Mouse (Mus musculus): ENCODE results near the gene Gm11549. TPM values are rescaled to one million over a fixed set of nuclear protein-coding genes. Genes with fewer than 3 reads are reported as not detected.

The Gm11549 gene
- polyA plus RNA-seq, 1 experiment from 2014 or later: 0.23 TPM

DNA sequence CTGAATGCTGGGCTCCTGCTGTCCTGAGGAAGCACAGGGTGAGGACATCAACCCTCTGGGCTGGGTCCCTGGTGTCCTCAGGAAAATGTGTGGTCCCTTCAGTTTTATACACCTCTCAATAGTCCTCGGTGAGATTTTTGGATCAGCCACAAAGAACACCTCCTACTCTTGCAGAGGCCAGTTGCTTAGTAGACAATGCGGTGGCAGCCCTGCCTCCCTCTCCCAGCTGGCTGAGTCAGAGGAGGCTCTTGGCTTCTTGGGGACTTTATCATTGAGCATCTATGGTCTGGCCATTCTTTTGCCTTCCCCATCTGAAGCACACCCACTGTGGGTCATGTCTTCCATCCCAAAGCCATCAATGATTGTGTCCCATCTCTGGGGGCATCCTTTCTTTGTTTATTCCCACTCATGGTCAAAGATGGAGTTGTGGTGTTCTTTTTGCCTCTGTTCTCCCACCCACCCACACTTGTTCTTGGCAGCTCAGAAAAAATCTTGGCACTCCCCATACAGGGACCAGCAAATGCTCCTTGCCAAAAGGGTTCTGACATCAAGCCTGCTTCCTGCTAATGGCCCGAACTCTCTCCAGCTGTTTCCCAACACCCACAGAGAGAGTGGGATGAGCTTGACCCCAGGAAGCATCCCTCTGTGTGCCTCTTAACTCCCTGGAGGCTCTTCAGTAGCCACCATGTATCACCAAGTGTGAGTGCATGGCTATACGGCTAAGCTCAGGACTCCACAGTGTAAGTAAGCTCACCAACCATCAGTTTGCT lies 16.3 kb upstream of the Gm11549 start:
- ATAC-seq (ENCODE audit: insufficient number of reproducible peaks, insufficient read depth, low FRiP score, low TSS enrichment, low read depth): no peak
- Histone ChIP-seq H3K36me3 (no peaks in the 10 kb centered on the region), H3K9me3 (no peaks in the 10 kb centered on the region), H3K27ac (no peak overlapping the region), H3K9ac (replicated peaks) (no peak overlapping the region), H3K4me3 (replicated peaks) (no peak overlapping the region), H3K4me1 (replicated peaks) (peaks cover 4% of the 10 kb centered on the region; the same call in 1 of the 2 replicates), H3K4me2 (no peak overlapping the region), H3K27me3 (peaks cover under 1% of the 10 kb centered on the region; the same call in 1 of the 2 replicates)
- 80% methylated on average over 4 of the region's 4 CpGs for WGBS

DNA sequence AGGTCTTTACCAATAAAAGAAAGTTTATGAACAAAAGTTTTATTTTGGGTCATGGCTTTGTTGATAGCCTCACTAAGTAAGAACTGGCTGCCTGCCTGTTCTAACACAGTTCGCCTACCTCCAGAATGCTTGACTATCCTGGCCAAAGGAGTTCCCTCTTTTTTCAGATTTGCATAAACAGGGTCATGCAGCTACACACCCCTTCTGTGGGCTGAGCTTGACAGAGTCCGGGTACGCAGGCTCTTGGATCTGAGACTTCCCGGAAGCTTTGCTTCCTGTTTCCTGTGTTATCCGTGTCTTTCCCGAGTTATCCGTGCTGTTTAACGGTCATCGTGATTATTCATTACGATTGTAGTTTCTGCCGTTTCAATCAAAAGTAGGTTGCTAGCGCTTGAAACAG lies 14.4 kb upstream of the Gm11549 start:
- Histone ChIP-seq H3K4me3 (replicated peaks) (no peak overlapping the region), H3K4me2 (no peak overlapping the region), H3K9me3 (no peaks in the 10 kb centered on the region), H3K36me3 (no peaks in the 10 kb centered on the region), H3K27ac (no peak overlapping the region), H3K27me3 (peaks cover 7% of the 10 kb centered on the region; the same call in 1 of the 2 replicates), H3K9ac (replicated peaks) (no peak overlapping the region), H3K4me1 (replicated peaks) (peaks cover 14% of the 10 kb centered on the region)
- no peak for ATAC-seq (ENCODE audit: insufficient number of reproducible peaks, insufficient read depth, low FRiP score, low TSS enrichment, low read depth)
- 88% methylated on average over 12 of the region's 12 CpGs for WGBS

DNA sequence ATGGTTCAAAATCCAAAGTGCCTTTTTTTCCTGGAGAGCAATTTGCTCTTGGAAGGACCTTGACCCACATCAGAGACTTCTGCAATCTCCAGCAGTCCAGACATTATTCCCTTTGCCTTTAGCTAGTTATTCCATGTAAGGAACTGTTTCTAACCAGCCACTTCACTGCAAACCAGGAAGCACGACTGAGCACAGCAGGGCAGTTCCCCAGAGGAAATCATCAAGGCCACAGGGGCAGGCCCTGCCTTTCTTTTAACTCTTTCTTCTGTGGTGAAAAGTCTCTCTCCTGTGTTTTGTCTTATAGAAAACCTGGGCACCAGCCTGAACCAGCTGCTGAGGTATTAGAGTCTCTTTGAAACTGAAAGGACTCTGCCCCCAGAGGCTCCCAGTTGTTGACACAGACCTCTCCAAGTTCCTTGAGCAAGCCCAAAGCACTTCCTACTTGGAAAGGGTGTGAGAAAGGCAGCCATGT lies 11.6 kb upstream of the Gm11549 start:
- no peaks in the 10 kb centered on the region for H3K36me3 ChIP-seq
- WGBS: 3% methylated on average over 1 of the region's 1 CpGs
- no peak overlapping the region for H3K9ac ChIP-seq (replicated peaks)
- 0 out of 2 replicates have a peak overlapping the region, but pooled peaks have one; percentile 63 for H3K4me2 ChIP-seq
- H3K27ac ChIP-seq: 0 out of 2 replicates have a peak overlapping the region, but pooled peaks have one; percentile 0
- no peaks in the 10 kb centered on the region for H3K9me3 ChIP-seq
- no peak for ATAC-seq (ENCODE audit: insufficient number of reproducible peaks, insufficient read depth, low FRiP score, low TSS enrichment, low read depth)
- H3K27me3 ChIP-seq: peaks cover 11% of the 10 kb centered on the region; the same call in 1 of the 2 replicates
- H3K4me1 ChIP-seq (replicated peaks): peaks cover 14% of the 10 kb centered on the region
- H3K4me3 ChIP-seq (replicated peaks): no peak overlapping the region

DNA sequence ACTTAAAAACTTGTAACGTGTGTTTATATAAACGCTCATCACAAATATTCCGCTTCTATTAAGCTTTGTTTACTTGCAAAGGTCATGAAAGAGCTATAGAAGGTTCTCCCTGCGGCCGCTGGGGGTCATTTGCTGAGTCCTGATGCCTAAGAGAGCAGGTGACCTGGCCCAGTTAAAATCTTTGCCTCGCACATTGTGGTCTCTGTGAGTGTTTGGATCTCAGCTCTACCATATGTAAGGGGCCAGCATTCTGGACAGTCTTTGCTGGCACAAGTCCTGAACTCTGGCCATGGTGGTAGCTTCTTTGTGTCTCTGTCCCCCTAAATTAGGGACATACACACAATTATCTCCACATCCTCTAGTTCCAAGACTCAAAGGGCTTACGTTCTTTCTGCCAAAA lies 11.1 kb upstream of the Gm11549 start:
- Histone ChIP-seq H3K4me1 (replicated peaks) (peaks cover 14% of the 10 kb centered on the region), H3K4me2 (peak overlapping the region; percentile 63), H3K27me3 (peaks cover 11% of the 10 kb centered on the region; the same call in 1 of the 2 replicates), H3K9ac (replicated peaks) (no peak overlapping the region), H3K36me3 (no peaks in the 10 kb centered on the region), H3K27ac (0 out of 2 replicates have a peak overlapping the region, but pooled peaks have one; percentile 0), H3K9me3 (no peaks in the 10 kb centered on the region), H3K4me3 (replicated peaks) (no peak overlapping the region)
- 29% methylated on average over 7 of the region's 7 CpGs for WGBS
- ATAC-seq (ENCODE audit: insufficient number of reproducible peaks, insufficient read depth, low FRiP score, low TSS enrichment, low read depth): no peak

DNA sequence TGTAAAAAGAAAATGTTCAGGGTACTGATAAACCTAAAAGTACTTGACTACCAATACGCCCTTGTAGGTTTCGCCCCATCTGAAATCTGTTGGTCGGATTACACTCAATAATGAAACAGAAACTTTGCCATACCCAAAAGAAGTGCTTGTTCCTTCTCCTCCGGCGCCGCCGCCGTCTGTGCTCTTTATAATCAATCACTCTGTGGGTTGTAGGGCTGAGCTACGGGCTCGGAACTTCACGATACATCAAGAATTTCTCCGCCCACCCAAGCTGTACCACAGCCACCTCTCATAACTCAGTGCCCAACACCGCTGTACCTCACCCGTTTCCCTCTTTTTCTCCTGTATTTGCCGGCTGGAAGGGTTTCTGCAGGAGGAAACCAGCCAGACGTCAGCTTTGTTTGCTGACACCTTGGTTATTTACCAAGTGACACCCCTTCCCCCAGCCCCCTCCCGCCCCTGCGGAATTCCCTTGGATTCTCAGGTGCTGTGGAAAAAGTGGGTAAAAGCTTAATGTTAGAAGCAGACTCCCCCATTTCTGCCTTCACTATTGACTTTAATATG lies 10.4 kb upstream of the Gm11549 start:
- peaks cover 11% of the 10 kb centered on the region; the same call in 1 of the 2 replicates for H3K27me3 ChIP-seq
- H3K4me3 ChIP-seq (replicated peaks): peak overlapping the region; percentile 37
- H3K9me3 ChIP-seq: no peaks in the 10 kb centered on the region
- WGBS: 8% methylated on average over 18 of the region's 18 CpGs
- peak overlapping the region; percentile 42 for H3K9ac ChIP-seq (replicated peaks)
- 0 out of 2 replicates have a peak, but pooled peaks have one; percentile 20 for ATAC-seq (ENCODE audit: insufficient number of reproducible peaks, insufficient read depth, low FRiP score, low TSS enrichment, low read depth)
- H3K4me2 ChIP-seq: peak overlapping the region; percentile 63
- no peaks in the 10 kb centered on the region for H3K36me3 ChIP-seq
- no peak overlapping the region for H3K27ac ChIP-seq
- H3K4me1 ChIP-seq (replicated peaks): peaks cover 14% of the 10 kb centered on the region

DNA sequence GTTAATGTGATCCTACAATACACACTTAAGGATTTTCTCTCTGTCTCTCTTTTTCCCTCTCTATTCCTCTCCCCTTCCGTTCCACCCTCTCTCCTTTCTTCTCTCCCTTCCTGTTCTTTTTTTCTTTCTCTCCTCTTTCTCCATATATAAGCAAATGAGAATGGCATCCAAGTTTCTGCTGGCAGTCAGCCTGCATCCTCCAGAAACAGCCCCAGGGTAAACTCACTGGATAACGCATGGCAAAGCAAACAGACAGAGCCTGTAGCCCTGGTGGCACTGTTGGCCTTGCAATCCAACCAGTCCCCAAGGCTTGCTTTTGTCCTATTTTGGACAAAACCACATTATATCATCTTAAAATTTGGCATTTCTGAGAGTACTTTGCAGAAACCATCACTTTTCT lies 9.6 kb upstream of the Gm11549 start:
- H3K36me3 ChIP-seq: no peaks in the 10 kb centered on the region
- WGBS: 38% methylated on average over 2 of the region's 2 CpGs
- no peak for ATAC-seq (ENCODE audit: insufficient number of reproducible peaks, insufficient read depth, low FRiP score, low TSS enrichment, low read depth)
- H3K4me3 ChIP-seq (replicated peaks): no peak overlapping the region
- no peak overlapping the region for H3K9ac ChIP-seq (replicated peaks)
- peaks cover 11% of the 10 kb centered on the region; the same call in 1 of the 2 replicates for H3K27me3 ChIP-seq
- H3K27ac ChIP-seq: no peak overlapping the region
- H3K9me3 ChIP-seq: no peaks in the 10 kb centered on the region
- no peak overlapping the region for H3K4me2 ChIP-seq
- H3K4me1 ChIP-seq (replicated peaks): peaks cover 14% of the 10 kb centered on the region

DNA sequence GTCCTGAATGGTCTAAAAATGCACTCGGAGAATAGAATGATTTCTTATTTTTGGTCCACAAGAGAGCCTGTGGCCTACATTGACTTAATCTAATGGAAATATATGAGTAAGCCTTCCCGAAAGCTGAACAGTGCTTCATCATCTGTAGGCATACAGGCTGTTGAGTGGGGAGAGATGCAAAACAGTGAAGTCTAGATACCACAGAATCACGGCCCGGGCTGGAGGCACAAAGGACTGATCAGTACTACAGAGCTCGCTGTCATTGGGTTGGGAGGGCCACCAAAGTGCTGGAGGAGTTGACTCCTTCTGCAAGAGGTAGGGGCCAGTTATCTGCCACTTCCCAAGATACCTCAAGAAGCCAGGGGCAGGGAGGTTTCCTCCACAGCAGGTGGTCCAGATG lies 9.2 kb upstream of the Gm11549 start:
- peaks cover 14% of the 10 kb centered on the region for H3K4me1 ChIP-seq (replicated peaks)
- H3K9ac ChIP-seq (replicated peaks): no peak overlapping the region
- H3K9me3 ChIP-seq: no peaks in the 10 kb centered on the region
- no peak for ATAC-seq (ENCODE audit: insufficient number of reproducible peaks, insufficient read depth, low FRiP score, low TSS enrichment, low read depth)
- H3K27ac ChIP-seq: no peak overlapping the region
- 77% methylated on average over 5 of the region's 5 CpGs for WGBS
- H3K36me3 ChIP-seq: no peaks in the 10 kb centered on the region
- no peak overlapping the region for H3K4me2 ChIP-seq
- peaks cover 11% of the 10 kb centered on the region; the same call in 1 of the 2 replicates for H3K27me3 ChIP-seq
- H3K4me3 ChIP-seq (replicated peaks): no peak overlapping the region

DNA sequence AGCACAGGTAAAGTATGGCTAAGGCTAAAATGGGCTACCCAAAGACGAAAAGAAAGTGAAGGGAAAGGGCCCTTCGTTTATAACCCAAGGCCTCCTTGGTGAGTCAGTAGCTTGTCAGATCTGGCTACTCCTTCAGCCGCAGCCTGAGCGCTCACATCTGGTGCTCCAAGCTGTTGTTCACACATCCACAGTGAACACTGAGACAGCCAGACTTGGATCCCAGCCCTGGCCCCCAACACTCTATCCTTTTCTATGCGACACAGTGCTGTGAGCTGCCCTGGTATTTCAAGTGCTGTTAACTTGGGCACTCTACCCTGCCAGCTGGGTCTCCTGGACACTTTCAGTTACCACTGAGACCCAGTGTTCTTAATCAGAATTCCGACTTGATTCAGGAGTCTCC lies 8.7 kb upstream of the Gm11549 start:
- Histone ChIP-seq H3K4me1 (replicated peaks) (peaks cover 14% of the 10 kb centered on the region), H3K9ac (replicated peaks) (no peak overlapping the region), H3K27me3 (peaks cover 11% of the 10 kb centered on the region; the same call in 1 of the 2 replicates), H3K27ac (no peak overlapping the region), H3K36me3 (no peaks in the 10 kb centered on the region), H3K4me3 (replicated peaks) (no peak overlapping the region), H3K4me2 (no peak overlapping the region), H3K9me3 (no peaks in the 10 kb centered on the region)
- 88% methylated on average over 6 of the region's 6 CpGs for WGBS
- ATAC-seq (ENCODE audit: insufficient number of reproducible peaks, insufficient read depth, low FRiP score, low TSS enrichment, low read depth): no peak

DNA sequence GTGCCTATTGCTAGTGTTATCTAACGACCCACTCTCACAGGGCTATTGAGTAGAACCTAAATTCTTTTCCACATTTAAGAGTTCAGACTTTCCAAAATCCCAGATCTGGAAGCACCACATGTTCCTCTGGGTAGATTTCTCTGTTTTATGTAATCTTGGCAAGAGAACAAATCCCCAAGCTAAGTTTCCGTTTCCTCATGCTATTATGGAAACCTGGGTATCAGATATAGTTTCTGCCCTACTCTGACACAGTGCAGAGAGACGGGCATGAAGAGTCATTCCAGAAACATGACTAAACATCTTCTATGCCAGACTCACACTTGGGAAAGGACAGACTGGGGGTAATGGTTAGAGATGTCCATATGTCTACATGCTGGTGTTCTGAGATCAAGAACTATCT lies 2.9 kb upstream of the Gm11549 start:
- Histone ChIP-seq H3K4me3 (replicated peaks) (no peak overlapping the region), H3K9ac (replicated peaks) (no peak overlapping the region), H3K4me2 (no peak overlapping the region), H3K36me3 (no peaks in the 10 kb centered on the region), H3K27me3 (peaks cover 38% of the 10 kb centered on the region), H3K27ac (no peak overlapping the region), H3K4me1 (replicated peaks) (peaks cover 10% of the 10 kb centered on the region), H3K9me3 (no peaks in the 10 kb centered on the region)
- 78% methylated on average over 3 of the region's 3 CpGs for WGBS
- no peak for ATAC-seq (ENCODE audit: insufficient number of reproducible peaks, insufficient read depth, low FRiP score, low TSS enrichment, low read depth)

DNA sequence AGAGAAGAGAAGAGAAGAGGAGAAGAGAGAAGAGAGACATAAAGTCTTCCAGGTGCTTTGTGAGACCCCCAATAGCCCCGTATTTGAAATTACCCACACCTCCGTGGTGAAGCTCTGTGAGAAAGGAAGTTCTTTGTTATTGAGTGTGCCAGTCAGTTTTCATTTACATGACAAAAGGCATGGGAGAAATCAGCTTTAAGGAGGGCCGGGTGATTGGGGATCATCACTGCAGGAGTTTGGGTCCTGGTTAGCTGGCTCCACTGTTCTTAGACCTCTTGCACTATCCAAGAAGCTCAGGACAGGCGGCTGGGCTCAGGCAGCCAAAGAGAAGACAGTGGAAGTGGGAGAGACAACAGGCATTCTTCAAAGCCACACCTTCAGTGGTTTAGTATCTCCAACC lies 524 bp upstream of the Gm11549 start:
- Histone ChIP-seq H3K9ac (replicated peaks) (no peak overlapping the region), H3K4me1 (replicated peaks) (peaks cover 10% of the 10 kb centered on the region), H3K4me3 (replicated peaks) (no peak overlapping the region), H3K27ac (no peak overlapping the region), H3K4me2 (no peak overlapping the region), H3K27me3 (peaks cover 43% of the 10 kb centered on the region), H3K9me3 (no peaks in the 10 kb centered on the region), H3K36me3 (no peaks in the 10 kb centered on the region)
- WGBS: 7% methylated on average over 4 of the region's 4 CpGs
- no peak for ATAC-seq (ENCODE audit: insufficient number of reproducible peaks, insufficient read depth, low FRiP score, low TSS enrichment, low read depth)

DNA sequence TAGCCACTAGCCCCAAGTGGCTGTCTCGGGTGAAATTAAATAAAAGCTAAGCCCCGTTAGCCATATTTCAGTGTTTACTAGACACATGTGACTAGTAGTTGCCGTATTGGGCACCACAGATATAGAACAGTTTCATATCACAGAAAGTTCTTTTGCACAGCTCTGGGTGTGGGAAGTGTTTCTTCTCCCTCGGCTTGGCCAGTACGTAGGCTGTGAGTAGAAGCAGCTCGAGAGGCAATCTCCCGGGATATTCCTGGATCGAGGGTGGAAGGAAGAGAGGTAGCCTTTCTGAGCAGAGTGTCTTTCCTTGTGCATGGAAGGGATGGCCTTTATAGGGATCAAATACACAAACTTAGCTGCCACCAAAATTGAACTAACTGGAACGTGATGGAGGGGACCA lies 5.4 kb downstream of the Gm11549 start:
- H3K4me2 ChIP-seq: no peak overlapping the region

More for the DNA sequence above, 5.4 kb downstream of the Gm11549 start:
- H3K4me1 ChIP-seq (replicated peaks): peaks cover 4% of the 10 kb centered on the region
- H3K27ac ChIP-seq: no peak overlapping the region
- no peaks in the 10 kb centered on the region for H3K9me3 ChIP-seq
- H3K4me3 ChIP-seq (replicated peaks): no peak overlapping the region
- peaks cover 24% of the 10 kb centered on the region for H3K27me3 ChIP-seq
- WGBS: 88% methylated on average over 9 of the region's 9 CpGs
- no peak overlapping the region for H3K9ac ChIP-seq (replicated peaks)
- H3K36me3 ChIP-seq: no peaks in the 10 kb centered on the region
- ATAC-seq (ENCODE audit: insufficient number of reproducible peaks, insufficient read depth, low FRiP score, low TSS enrichment, low read depth): no peak
